Mouse (Mus musculus) hindbrain, embryonic 11.5 days (tissue): ENCODE results near the gene Spata45. TPM values are rescaled to one million over a fixed set of nuclear protein-coding genes. Genes with fewer than 3 reads are reported as not detected.

Experiments used
- ATAC-seq: fragments of 200-750 bp; cut with Nextera tagmentation; 2 replicates; pipeline ENCODE4 v1.8.0; 2017; ENCODE audit warnings: mild to moderate bottlenecking, moderate TSS enrichment, moderate library complexity; ENCODE audit not compliant: low FRiP score
- DNase-seq: peaks from one replicate; pipeline ENCODE4 v3.0.0-alpha.2; 2015; ENCODE audit warnings: low spot score
- H3K27ac ChIP-seq: fragments of 300-500 bp; sonication (generic); 2 replicates; pipeline ENCODE4 v1.5.1; 2014; ENCODE audit warnings: mild to moderate bottlenecking, low read depth, low read length
- H3K27me3 ChIP-seq: fragments of 300-500 bp; sonication (generic); 2 replicates; pipeline ENCODE4 v1.6.1; 2014; ENCODE audit warnings: mild to moderate bottlenecking, low read length, moderate library complexity, mixed read lengths; ENCODE audit not compliant: control insufficient read depth, insufficient read depth
- H3K36me3 ChIP-seq: fragments of 300-500 bp; sonication (generic); 2 replicates; pipeline ENCODE4 v1.6.1; 2014; ENCODE audit warnings: mild to moderate bottlenecking, low read length, moderate library complexity, mixed read lengths; ENCODE audit not compliant: control insufficient read depth, insufficient read depth
- H3K4me1 ChIP-seq: fragments of 300-500 bp; sonication (generic); replicated peaks from 2 replicates; pipeline ENCODE4 v1.6.1; 2014; ENCODE audit warnings: low read length, mixed read lengths; ENCODE audit not compliant: control insufficient read depth, insufficient read depth
- H3K4me2 ChIP-seq: fragments of 300-500 bp; sonication (generic); replicated peaks from 2 replicates; pipeline ENCODE4 v1.6.1; 2014; ENCODE audit warnings: mild to moderate bottlenecking, low read depth, low read length
- H3K4me3 ChIP-seq: fragments of 300-500 bp; sonication (generic); 2 replicates; pipeline ENCODE4 v1.5.1; 2014; ENCODE audit warnings: low read depth, low read length
- H3K9ac ChIP-seq: fragments of 300-500 bp; sonication (generic); 2 replicates; pipeline ENCODE4 v1.6.1; 2014; ENCODE audit warnings: low read depth, low read length
- H3K9me3 ChIP-seq: fragments of 300-500 bp; sonication (generic); 2 replicates; pipeline ENCODE4 v1.6.1; 2016; ENCODE audit warnings: low read length; ENCODE audit not compliant: control insufficient read depth
- WGBS: fragments of 180-500 bp; shearing (Covaris S2); extraction: QIAGEN DNeasy Blood & Tissue Kit; methylation state at CpG from one replicate; pipeline ENCODE4 v1.1.7; 2014; 5-methylcytosine and 5-hydroxymethylcytosine counted together
- polyA plus RNA-seq: library from polyadenylated mRNA; unstranded; fragments of >200 nt; fragmentation: Nextera tagmentation; extraction: Ambion mirVana; gene quantifications from 2 replicates; pipeline ENCODE4 v1.2.1, GENCODE M21; 2014

The Spata45 gene
- polyA plus RNA-seq, result not detected in 2 replicates

DNA sequence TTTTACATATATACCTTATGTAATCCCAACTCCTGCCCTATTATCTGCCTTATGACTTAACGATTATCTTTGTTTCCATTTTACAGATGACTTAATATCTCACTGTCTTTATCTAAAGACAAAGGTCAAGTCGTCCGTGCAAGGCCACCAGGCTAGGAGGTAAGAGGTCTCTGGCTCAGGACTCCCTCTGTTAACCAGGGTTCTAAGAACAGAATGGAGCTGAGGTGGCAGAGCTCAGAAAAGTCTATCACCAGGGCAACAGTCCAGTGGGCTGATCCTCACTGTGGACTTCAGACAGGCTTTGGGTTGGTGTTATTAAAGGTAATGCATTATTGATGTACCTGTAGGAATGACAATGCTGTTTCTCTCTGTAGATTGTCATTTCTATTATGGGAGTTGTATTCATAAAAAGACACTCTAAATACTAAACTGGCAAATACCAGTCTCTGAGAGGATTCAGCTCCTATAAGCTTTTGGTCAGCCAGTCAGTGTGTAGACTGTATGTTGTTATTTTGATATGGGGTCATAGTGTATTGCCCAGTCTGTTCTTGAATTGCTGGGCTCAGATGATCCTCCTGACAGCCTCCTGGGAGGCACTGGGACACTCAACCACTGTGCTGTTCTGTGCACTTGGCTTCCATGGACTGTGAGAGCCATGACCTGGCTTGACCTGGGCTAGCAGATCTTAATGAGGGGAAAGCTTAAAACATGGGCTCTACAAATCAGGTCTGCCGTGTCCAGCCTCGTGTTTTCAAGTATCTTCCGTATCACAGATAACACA is at the start of gene Spata45:
TSS of gene Spata45 (plus strand) at position 86 of the 781 bp plus-strand sequence.
- Histone ChIP-seq H3K27me3 (no peaks in the 10 kb centered on the region), H3K36me3 (no peaks in the 10 kb centered on the region), H3K9ac (no peak within 1 kb of the TSS), H3K4me1 (no peaks in the 10 kb centered on the region), H3K27ac (no peak within 1 kb of the TSS), H3K4me2 (no peak within 1 kb of the TSS), H3K9me3 (no peaks in the 10 kb centered on the region), H3K4me3 (no peak within 1 kb of the TSS)
- ATAC-seq (no peak), DNase-seq (no peak)
- 79% methylated on average over 6 of the region's 6 CpGs for WGBS

DNA sequence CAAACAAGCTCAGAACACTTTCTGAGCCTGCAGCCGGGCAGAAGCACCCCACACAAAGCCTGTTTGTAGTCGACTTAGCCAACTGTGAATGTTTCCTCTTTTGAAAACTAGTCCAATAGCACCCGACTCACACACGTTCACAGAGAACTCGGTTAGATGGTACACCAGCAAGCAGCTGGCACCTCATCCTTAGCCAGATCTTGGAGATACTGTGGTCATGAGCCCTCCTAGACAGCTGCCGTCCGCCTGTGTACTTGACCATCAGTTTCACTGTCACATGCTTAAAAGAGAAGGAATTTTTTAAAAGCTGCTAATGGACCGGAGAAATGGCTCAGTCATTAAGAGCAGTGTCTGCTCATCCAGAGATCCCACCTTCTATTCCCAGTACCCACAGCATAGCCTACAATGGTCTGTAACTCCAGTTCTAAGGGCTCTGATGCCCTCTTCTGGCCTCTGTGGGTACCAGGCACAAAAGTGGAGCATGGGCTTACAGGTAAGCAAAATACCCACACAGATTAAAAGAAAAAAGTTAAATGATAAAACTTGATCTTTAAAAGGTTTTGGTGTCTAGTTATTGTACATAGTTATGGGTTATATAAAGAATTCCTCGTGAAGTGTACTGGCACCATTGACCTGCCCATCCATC is 46.9 kb upstream of the Spata45 start:
- H3K9me3 ChIP-seq, result no peaks in the 10 kb centered on the region
- no peaks in the 10 kb centered on the region for H3K36me3 ChIP-seq
- no peaks in the 10 kb centered on the region for H3K4me1 ChIP-seq
- ATAC-seq (no peak), DNase-seq (no peak)
- WGBS, result 83% methylated on average over 9 of the region's 9 CpGs
- no peak overlapping the region for H3K27ac ChIP-seq
- no peaks in the 10 kb centered on the region for H3K27me3 ChIP-seq
- H3K4me3 ChIP-seq, result no peak overlapping the region
- H3K9ac ChIP-seq, result no peak overlapping the region
- no peak overlapping the region for H3K4me2 ChIP-seq

DNA sequence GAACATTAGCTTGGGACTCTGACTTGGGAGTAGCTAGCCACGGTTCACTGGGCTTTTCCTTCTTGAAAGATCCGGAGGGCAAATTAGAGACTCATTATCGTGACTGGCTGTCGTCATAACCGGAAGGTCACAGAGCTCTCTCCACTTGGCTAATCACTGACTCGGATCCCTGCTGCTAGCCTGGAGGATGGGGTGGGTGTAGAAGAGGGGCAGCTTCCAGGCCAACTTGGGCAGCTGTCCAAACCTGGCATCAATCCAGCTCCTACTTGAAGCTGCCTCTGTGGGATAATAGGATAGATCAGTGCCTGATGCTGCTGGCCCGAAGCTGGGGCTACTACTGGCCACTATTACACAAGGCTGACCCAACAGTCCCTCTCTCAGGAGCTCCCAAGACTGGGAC is 40.9 kb upstream of the Spata45 start:
- Histone ChIP-seq H3K9ac (no peak overlapping the region), H3K36me3 (no peaks in the 10 kb centered on the region), H3K4me1 (no peaks in the 10 kb centered on the region), H3K27ac (no peak overlapping the region), H3K9me3 (0 out of 2 replicates have a peak, but pooled peaks cover 5% of the 10 kb centered on the region), H3K4me2 (no peak overlapping the region), H3K4me3 (no peak overlapping the region), H3K27me3 (no peaks in the 10 kb centered on the region)
- ATAC-seq (no peak), DNase-seq (no peak)
- WGBS, result 69% methylated on average over 7 of the region's 7 CpGs

DNA sequence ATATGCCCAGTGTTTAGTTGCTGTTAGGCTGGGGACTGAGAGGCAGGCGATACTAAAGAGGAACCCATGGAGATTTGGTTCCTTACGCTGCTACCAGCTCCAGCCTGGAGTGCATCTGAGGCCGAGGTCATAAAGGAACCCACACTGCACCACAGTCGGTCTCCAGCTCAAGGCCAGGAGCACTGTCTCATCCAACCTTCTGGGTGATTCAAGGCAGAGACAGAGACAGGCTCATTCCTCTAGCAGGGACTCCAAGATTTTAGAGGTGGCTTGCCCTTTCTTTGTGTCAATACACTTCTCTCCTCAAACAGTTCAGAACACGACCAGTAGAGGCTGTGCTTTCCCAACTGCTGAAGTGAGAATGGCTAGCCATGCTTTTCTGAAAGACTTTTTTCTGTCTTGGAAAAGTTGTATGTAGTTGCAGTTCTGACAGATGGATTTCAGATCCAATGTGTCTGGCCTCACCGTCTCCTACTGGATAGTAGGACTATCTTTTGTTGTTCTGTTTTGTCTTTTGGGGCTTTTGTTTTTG is 40.0 kb upstream of the Spata45 start:
- no peak overlapping the region for H3K9ac ChIP-seq
- no peaks in the 10 kb centered on the region for H3K27me3 ChIP-seq
- no peaks in the 10 kb centered on the region for H3K4me1 ChIP-seq
- H3K4me2 ChIP-seq, result no peak overlapping the region
- ATAC-seq, result no peak
- 0 out of 2 replicates have a peak, but pooled peaks cover 5% of the 10 kb centered on the region for H3K9me3 ChIP-seq
- no peak for DNase-seq
- no peak overlapping the region for H3K4me3 ChIP-seq
- H3K36me3 ChIP-seq, result no peaks in the 10 kb centered on the region
- H3K27ac ChIP-seq, result no peak overlapping the region
- 70% methylated on average over 6 of the region's 6 CpGs for WGBS

DNA sequence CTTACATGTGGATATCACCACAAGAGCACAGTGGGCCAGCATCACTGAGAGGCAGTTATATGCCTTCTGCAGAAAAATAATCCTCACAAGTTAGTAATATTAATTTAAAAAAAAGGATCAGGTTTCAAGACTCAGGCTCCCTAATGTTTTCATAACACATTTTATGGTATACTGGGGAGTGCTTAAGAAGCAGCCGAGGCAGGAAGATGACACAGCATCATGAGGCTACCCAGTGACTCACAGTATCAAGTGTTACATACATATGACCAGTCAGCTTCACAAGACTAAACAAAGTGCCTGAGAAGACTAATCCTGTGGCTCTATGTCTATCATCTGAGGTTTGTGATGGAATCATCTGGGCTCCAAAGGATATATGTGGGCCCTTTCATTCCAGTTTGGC is 38.4 kb upstream of the Spata45 start:
- ATAC-seq, result no peak
- 95% methylated on average over 1 of the region's 1 CpGs for WGBS
- H3K27me3 ChIP-seq, result no peaks in the 10 kb centered on the region
- no peaks in the 10 kb centered on the region for H3K36me3 ChIP-seq
- H3K27ac ChIP-seq, result no peak overlapping the region
- no peak for DNase-seq
- 0 out of 2 replicates have a peak, but pooled peaks cover 5% of the 10 kb centered on the region for H3K9me3 ChIP-seq
- no peak overlapping the region for H3K4me2 ChIP-seq
- no peak overlapping the region for H3K4me3 ChIP-seq
- no peak overlapping the region for H3K9ac ChIP-seq
- no peaks in the 10 kb centered on the region for H3K4me1 ChIP-seq

DNA sequence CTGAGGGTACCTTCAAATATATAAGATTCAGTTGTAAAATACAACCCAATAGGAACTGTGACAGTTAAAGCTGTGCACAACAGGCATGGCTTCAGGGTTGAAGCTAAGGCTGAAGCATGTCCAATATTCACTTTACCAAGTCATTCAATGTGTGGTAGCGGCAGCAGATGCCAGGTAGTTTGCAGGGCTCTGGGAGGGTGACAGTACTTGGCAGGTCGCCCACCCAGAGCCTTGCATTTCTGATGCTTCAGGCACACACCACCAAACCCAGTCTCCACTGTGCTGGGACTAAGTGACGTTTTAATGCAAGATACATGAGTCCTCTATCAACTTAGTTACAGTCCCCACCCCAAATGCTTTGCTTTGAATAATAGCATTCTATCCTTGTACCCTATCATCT is 35.8 kb upstream of the Spata45 start:
- H3K27ac ChIP-seq, result no peak overlapping the region
- no peak for DNase-seq
- 89% methylated on average over 3 of the region's 3 CpGs for WGBS
- no peaks in the 10 kb centered on the region for H3K4me1 ChIP-seq
- 0 out of 2 replicates have a peak, but pooled peaks cover 5% of the 10 kb centered on the region for H3K9me3 ChIP-seq
- H3K4me3 ChIP-seq, result no peak overlapping the region
- no peak for ATAC-seq
- no peak overlapping the region for H3K4me2 ChIP-seq
- no peak overlapping the region for H3K9ac ChIP-seq
- no peaks in the 10 kb centered on the region for H3K27me3 ChIP-seq
- H3K36me3 ChIP-seq, result no peaks in the 10 kb centered on the region

DNA sequence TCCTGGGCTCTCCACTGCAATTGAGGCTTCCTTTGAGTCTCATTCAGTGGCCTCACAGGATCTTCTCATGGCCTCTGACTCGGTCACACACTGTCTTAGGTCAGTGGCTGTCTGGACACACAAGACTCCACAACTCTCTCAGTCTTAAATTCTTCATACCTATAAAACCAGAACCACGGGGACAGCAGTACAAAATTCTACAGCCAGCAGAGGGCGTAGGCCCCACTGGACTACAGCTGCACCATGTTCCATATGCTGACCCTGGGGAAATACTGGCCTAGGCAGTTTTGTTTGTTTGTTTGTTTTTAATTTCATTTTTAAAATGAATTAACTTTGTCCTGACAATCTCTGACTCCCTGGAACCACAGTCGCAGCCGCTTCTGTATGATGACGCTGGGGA is 34.2 kb upstream of the Spata45 start:
- no peak for ATAC-seq
- Histone ChIP-seq H3K4me2 (no peak overlapping the region), H3K27ac (no peak overlapping the region)

DNA sequence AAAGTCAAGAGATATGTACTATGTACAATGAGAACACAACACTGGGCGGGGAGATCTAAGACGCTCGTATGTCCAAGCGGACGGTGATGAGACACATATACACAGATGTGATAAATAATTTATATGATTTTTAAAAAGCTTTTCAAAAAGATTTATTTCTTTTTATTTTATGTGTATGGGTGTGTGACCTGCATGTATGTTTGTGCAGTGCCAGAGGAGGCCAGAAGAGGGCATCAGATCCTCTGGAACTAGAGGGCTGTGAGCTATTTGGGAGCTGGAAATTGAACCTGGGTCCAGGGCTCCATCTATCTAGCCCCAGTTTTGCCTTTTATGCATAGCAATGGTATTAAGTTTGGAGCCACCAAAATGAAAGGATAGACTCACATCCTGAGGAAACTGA is 27.7 kb upstream of the Spata45 start:
- WGBS, result 97% methylated on average over 5 of the region's 5 CpGs
- Histone ChIP-seq H3K4me2 (no peak overlapping the region), H3K36me3 (0 out of 2 replicates have a peak, but pooled peaks cover 2% of the 10 kb centered on the region), H3K9ac (no peak overlapping the region), H3K4me1 (no peaks in the 10 kb centered on the region), H3K27ac (no peak overlapping the region), H3K4me3 (no peak overlapping the region), H3K27me3 (no peaks in the 10 kb centered on the region), H3K9me3 (no peaks in the 10 kb centered on the region)
- no peak for DNase-seq
- no peak for ATAC-seq

More for the DNA sequence above, 34.2 kb upstream of the Spata45 start:
- Histone ChIP-seq H3K27me3 (no peaks in the 10 kb centered on the region), H3K4me1 (no peaks in the 10 kb centered on the region), H3K9ac (no peak overlapping the region), H3K4me3 (no peak overlapping the region), H3K36me3 (no peaks in the 10 kb centered on the region), H3K9me3 (0 out of 2 replicates have a peak, but pooled peaks cover 5% of the 10 kb centered on the region)
- DNase-seq, result peak; percentile 26
- 55% methylated on average over 6 of the region's 6 CpGs for WGBS
